Mouse (Mus musculus) limb, embryonic 14.5 days (tissue): Measurements from ENCODE around the gene Gm884. TPM values are rescaled to one million over a fixed set of nuclear protein-coding genes. Genes with fewer than 3 reads are reported as not detected.

Experiments used
- ATAC-seq: fragments of 200-750 bp; cut with Nextera tagmentation; 2 replicates; pipeline ENCODE4 v1.8.0; 2017; ENCODE audit warnings: low read depth, moderate number of reproducible peaks, moderate TSS enrichment; ENCODE audit not compliant: low FRiP score
- DNase-seq: peaks from one replicate; pipeline ENCODE4 v3.0.0-alpha.2; 2015; ENCODE audit warnings: low spot score
- H3K27ac ChIP-seq: fragments of 300-500 bp; sonication (generic); replicated peaks from 2 replicates; pipeline ENCODE4 v1.5.1; 2014; ENCODE audit warnings: low read depth, mild to moderate bottlenecking, low read length, moderate library complexity, mixed read lengths
- H3K27me3 ChIP-seq: fragments of 300-500 bp; sonication (generic); 2 replicates; pipeline ENCODE4 v1.6.1; 2014; ENCODE audit warnings: low read length, mixed read lengths; ENCODE audit not compliant: control insufficient read depth, insufficient read depth
- H3K36me3 ChIP-seq: fragments of 300-500 bp; sonication (generic); 2 replicates; pipeline ENCODE4 v1.6.1; 2014; ENCODE audit warnings: mild to moderate bottlenecking, low read length, moderate library complexity, mixed read lengths; ENCODE audit not compliant: control insufficient read depth, insufficient read depth
- H3K4me1 ChIP-seq: fragments of 300-500 bp; sonication (generic); 2 replicates; pipeline ENCODE4 v1.6.1; 2014; ENCODE audit warnings: antibody characterized with exemption, low read length, mixed read lengths; ENCODE audit not compliant: control insufficient read depth, insufficient read depth
- H3K4me2 ChIP-seq: fragments of 300-500 bp; sonication (generic); replicated peaks from 2 replicates; pipeline ENCODE4 v1.6.1; 2014; ENCODE audit warnings: low read depth, mild to moderate bottlenecking, low read length, moderate library complexity; ENCODE audit not compliant: severe bottlenecking
- H3K4me3 ChIP-seq: fragments of 300-500 bp; sonication (generic); replicated peaks from 2 replicates; pipeline ENCODE4 v1.5.1; 2014; ENCODE audit warnings: low read length
- H3K9ac ChIP-seq: fragments of 300-500 bp; sonication (generic); 2 replicates; pipeline ENCODE4 v1.6.1; 2014; ENCODE audit warnings: mild to moderate bottlenecking, low read depth, low read length, moderate library complexity; ENCODE audit not compliant: severe bottlenecking
- H3K9me3 ChIP-seq: fragments of 300-500 bp; sonication (generic); 2 replicates; pipeline ENCODE4 v1.6.1; 2016; ENCODE audit warnings: low read length; ENCODE audit not compliant: control insufficient read depth
- POLR2A ChIP-seq: fragments of 200-500 bp; IDR thresholded peaks from 2 replicates; pipeline ENCODE4 v1.8.0; 2012; ENCODE audit warnings: inconsistent platforms, mild to moderate bottlenecking, moderate library complexity, borderline replicate concordance; ENCODE audit not compliant: insufficient read depth, insufficient read length; ENCODE audit errors: extremely low read depth
- WGBS: fragments of 180-500 bp; shearing (Covaris S2); extraction: QIAGEN DNeasy Blood & Tissue Kit; methylation state at CpG from one replicate; pipeline ENCODE4 v1.1.7; 2014; 5-methylcytosine and 5-hydroxymethylcytosine counted together
- polyA plus RNA-seq, 2 experiments: library from polyadenylated mRNA; depleted of rRNA in 1 of 2; stranded (reverse) in 1 of 2; unstranded in 1 of 2; fragments of >200 nt; fragmentation: Nextera tagmentation in 1 of 2; extraction: Ambion mirVana in 1 of 2; gene quantifications; 2 replicates each; pipeline versions ENCODE4 v1.2.1 to v1.2.3; 2012 to 2014

The Gm884 gene
- polyA plus RNA-seq, 2 experiments, result not detected

DNA sequence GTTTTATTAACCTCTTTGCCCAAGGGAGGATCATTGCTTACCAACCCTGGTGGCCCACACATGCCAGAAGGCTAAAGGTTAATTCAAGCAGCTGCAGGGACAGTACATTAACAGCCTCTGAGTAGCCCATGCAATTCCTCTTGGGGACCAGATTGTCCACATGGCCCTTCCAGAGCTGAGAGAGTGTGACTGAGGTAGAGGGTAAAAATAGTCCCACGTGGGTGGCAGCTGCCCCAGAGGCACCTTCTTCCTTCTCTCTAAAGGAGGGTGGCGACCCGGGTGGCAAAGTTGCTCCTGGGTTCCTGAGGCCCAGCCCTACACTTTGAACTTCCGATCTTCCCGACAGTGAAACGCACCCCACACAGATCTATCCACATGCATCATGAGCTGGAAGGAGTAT lies 25.4 kb upstream of the Gm884 start:
- 54% methylated on average over 6 of the region's 6 CpGs for WGBS
- Histone ChIP-seq H3K4me3 (no peak overlapping the region), H3K9me3 (no peaks in the 10 kb centered on the region), H3K4me2 (no peak overlapping the region), H3K27me3 (peaks cover 41% of the 10 kb centered on the region), H3K9ac (no peak overlapping the region), H3K27ac (no peak overlapping the region), H3K4me1 (peaks cover 6% of the 10 kb centered on the region), H3K36me3 (no peaks in the 10 kb centered on the region)
- ATAC-seq (no peak), DNase-seq (no peak)
- TF ChIP-seq POLR2A, result no peak

DNA sequence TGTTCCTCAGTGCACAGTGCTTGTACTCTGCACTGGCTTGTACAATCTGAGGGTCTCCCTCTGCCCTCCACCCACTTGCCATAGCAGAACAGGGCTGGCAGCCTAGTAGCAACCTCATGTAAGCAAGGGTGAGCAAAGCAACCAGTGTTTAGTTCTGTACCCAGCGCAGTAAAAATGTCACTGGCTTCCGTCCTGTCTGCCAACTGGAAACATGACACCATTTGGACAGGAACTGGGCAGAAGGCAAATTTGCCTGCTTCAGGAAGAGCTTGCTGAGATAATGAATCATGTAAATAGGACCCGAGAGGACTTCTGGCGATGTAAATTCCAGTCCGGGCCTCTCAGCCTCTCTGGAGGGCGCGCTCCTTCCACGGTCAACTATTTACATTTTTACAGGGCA lies 24.8 kb upstream of the Gm884 start:
- 32% methylated on average over 8 of the region's 8 CpGs for WGBS
- H3K4me1 ChIP-seq, result peaks cover 6% of the 10 kb centered on the region
- H3K36me3 ChIP-seq, result no peaks in the 10 kb centered on the region
- H3K27ac ChIP-seq, result no peak overlapping the region
- no peak overlapping the region for H3K9ac ChIP-seq
- H3K9me3 ChIP-seq, result no peaks in the 10 kb centered on the region
- no peak for DNase-seq
- H3K27me3 ChIP-seq, result peaks cover 35% of the 10 kb centered on the region
- no peak for ATAC-seq
- no peak overlapping the region for H3K4me3 ChIP-seq
- no peak for TF ChIP-seq POLR2A
- H3K4me2 ChIP-seq, result no peak overlapping the region

DNA sequence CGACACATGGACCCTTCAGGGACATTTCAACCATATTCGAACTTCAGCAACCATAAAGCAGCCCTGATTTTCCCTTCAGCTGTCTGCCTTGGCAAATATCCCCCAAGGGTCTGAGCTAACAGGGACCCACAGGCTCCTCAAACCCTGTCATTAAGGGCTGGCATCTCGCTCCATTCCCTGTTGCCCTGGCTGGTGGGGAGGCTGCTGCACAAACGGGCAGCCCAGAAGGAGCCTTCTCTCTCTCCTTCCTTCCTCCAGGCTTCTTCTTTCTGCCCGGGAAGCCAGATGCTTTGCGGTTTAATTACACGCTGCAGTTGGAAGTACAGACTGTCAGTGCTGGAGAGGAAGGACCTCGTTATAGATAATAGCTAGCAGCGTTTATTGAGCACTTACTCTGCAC lies 22.3 kb upstream of the Gm884 start:
- no peak overlapping the region for H3K27ac ChIP-seq
- no peak for ATAC-seq
- peaks cover 12% of the 10 kb centered on the region for H3K27me3 ChIP-seq
- WGBS, result 31% methylated on average over 9 of the region's 9 CpGs
- H3K4me3 ChIP-seq, result no peak overlapping the region
- no peak for DNase-seq
- H3K9ac ChIP-seq, result no peak overlapping the region
- H3K36me3 ChIP-seq, result no peaks in the 10 kb centered on the region
- no peaks in the 10 kb centered on the region for H3K4me1 ChIP-seq
- no peaks in the 10 kb centered on the region for H3K9me3 ChIP-seq
- no peak overlapping the region for H3K4me2 ChIP-seq
- TF ChIP-seq POLR2A, result no peak

DNA sequence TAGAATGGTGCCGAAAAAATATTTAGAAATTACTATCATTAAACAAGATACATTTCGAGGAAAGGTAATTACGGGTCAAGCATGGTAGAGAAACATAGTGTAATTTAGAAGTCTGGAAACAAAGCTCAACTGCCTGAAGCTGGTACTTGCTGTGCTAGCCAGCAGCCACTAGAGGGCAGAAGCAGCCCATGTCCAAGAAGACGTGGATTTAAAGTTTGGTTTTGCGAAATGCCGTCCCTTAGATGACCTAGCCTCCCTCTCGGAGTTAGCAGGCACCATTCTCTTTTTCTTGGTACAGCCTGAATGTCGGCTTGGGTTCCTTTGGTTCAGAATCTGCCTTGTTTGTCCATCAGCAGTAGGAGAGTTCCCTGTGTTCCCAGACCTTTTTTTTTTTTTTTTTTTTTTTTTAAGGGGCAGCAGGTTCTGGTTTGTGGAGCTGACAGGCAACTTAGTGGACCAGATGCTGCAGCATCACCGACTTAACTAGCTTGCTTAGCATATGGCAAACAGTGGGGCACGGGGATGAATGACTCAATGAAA lies 18.5 kb upstream of the Gm884 start:
- 3% methylated on average over 10 of the region's 10 CpGs for WGBS
- H3K4me2 ChIP-seq, result no peak overlapping the region
- H3K36me3 ChIP-seq, result no peaks in the 10 kb centered on the region

DNA sequence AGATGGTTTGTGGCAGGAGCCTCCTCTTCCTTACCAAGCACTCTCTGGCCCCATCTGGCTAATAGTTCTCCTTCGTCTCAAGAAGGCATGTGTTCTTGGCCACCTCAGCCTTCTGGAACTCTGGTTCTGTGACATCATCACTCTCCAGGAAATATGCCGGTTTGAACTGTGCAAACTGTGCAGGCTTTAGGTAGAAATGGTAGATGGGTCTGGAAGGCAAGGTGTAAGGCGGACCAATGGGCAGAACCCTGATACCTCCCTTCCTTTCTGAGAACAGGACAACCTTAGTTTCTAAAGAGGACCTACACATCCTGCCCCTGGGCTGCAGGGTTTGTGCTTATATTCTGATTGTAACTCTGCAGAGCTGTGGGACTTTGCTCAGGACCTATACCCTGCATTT lies 17.9 kb upstream of the Gm884 start, which contains the start of gene Lyzl6:
Lyzl6 (minus strand) TSS at position 101 of the 400 bp plus-strand sequence.
- no peak within 1 kb of the TSS for H3K4me2 ChIP-seq
- H3K27me3 ChIP-seq, result no peaks in the 10 kb centered on the region
- no peak within 1 kb of the TSS for H3K9ac ChIP-seq
- no peak within 1 kb of the TSS for H3K4me3 ChIP-seq
- no peaks in the 10 kb centered on the region for H3K36me3 ChIP-seq
- H3K4me1 ChIP-seq, result no peaks in the 10 kb centered on the region
- ATAC-seq, result no peak
- TF ChIP-seq POLR2A, result no peak
- no peaks in the 10 kb centered on the region for H3K9me3 ChIP-seq
- 73% methylated on average over 3 of the region's 3 CpGs for WGBS
- DNase-seq, result no peak
- no peak within 1 kb of the TSS for H3K27ac ChIP-seq

More for the DNA sequence above, 18.5 kb upstream of the Gm884 start:
- H3K27ac ChIP-seq, result no peak overlapping the region
- no peak overlapping the region for H3K9ac ChIP-seq
- ATAC-seq (no peak), DNase-seq (peak; percentile 67)
- TF ChIP-seq POLR2A, result peak; percentile 24; the same call in 1 of the 2 replicates
- H3K4me1 ChIP-seq, result no peaks in the 10 kb centered on the region
- no peaks in the 10 kb centered on the region for H3K9me3 ChIP-seq
- no peaks in the 10 kb centered on the region for H3K27me3 ChIP-seq
- H3K4me3 ChIP-seq, result no peak overlapping the region
